Mouse (Mus musculus): ENCODE data around the gene Sfxn1. TPM values are rescaled to one million over a fixed set of nuclear protein-coding genes. Genes with fewer than 3 reads are reported as not detected.

Sfxn1 gene
- polyA plus RNA-seq, 1 experiment from 2014 or later, result 86.6 TPM

DNA sequence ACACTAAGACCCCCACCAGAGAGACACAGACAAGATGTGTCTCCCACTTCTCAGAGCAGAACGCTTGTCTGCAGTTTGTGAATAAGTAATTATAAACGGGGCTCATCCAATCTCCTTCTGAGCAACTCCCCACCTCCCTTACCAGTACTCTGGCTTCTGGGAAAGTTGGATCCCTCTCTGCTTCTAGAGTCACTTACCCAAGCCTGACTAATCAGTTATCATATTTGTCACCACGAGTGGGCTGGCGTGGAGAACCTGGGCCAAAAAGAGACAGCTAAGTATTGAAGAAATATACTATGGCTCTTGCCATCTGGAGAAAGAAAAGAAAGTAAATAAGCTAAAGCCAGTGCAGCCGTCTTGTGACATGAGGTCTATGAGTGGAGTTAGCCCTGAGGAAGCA is 73.0 kb downstream of the Sfxn1 start:
- H3K27ac ChIP-seq (ENCODE audit: low read length), result no peak overlapping the region
- ATAC-seq, result no peak
- H3K27me3 ChIP-seq (replicated peaks; ENCODE audit: control insufficient read depth, insufficient read depth, low read length), result no peaks in the 10 kb centered on the region
- H3K4me2 ChIP-seq (ENCODE audit: low read length), result no peak overlapping the region
- no peaks in the 10 kb centered on the region for H3K36me3 ChIP-seq (ENCODE audit: control insufficient read depth, insufficient read depth)
- H3K9ac ChIP-seq (replicated peaks; ENCODE audit: low read depth, low read length), result no peak overlapping the region
- peaks cover 4% of the 10 kb centered on the region; the same call in 1 of the 2 replicates for H3K4me1 ChIP-seq (replicated peaks; ENCODE audit: control insufficient read depth, insufficient read depth, low read length)
- WGBS, result 72% methylated on average over 5 of the region's 5 CpGs
- 0 out of 2 replicates have a peak, but pooled peaks cover 2% of the 10 kb centered on the region for H3K9me3 ChIP-seq (ENCODE audit: control insufficient read depth, low read length)
- H3K4me3 ChIP-seq (replicated peaks; ENCODE audit: low read length), result no peak overlapping the region

DNA sequence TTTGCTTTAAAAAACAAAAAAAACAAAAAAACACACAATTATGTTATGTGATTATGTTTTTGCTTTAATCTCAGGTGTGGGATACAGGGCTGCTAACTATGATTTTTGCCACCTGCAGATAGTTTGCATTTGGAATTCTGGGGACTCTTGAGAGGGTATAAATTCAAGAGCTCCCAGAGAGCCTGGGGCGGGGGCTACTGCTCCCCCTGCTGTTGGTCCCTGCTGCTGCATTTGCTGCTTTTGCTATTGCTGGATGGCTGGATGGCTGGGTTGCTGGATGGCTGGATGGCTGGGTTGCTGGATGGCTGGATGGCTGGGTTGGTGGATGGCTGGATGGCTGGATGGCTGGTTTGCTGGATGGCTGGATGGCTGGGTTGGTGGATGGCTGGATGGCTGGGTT is 75.7 kb downstream of the Sfxn1 start:
- Histone ChIP-seq H3K4me3 (replicated peaks; ENCODE audit: low read length) (no peak overlapping the region), H3K27me3 (replicated peaks; ENCODE audit: control insufficient read depth, insufficient read depth, low read length) (no peaks in the 10 kb centered on the region), H3K9me3 (ENCODE audit: control insufficient read depth, low read length) (0 out of 2 replicates have a peak, but pooled peaks cover 2% of the 10 kb centered on the region), H3K27ac (ENCODE audit: low read length) (no peak overlapping the region), H3K36me3 (ENCODE audit: control insufficient read depth, insufficient read depth) (no peaks in the 10 kb centered on the region), H3K4me1 (replicated peaks; ENCODE audit: control insufficient read depth, insufficient read depth, low read length) (peaks cover 4% of the 10 kb centered on the region; the same call in 1 of the 2 replicates), H3K9ac (replicated peaks; ENCODE audit: low read depth, low read length) (no peak overlapping the region), H3K4me2 (ENCODE audit: low read length) (no peak overlapping the region)
- ATAC-seq, result no peak
- 68% methylated on average over 1 of the region's 1 CpGs for WGBS

DNA sequence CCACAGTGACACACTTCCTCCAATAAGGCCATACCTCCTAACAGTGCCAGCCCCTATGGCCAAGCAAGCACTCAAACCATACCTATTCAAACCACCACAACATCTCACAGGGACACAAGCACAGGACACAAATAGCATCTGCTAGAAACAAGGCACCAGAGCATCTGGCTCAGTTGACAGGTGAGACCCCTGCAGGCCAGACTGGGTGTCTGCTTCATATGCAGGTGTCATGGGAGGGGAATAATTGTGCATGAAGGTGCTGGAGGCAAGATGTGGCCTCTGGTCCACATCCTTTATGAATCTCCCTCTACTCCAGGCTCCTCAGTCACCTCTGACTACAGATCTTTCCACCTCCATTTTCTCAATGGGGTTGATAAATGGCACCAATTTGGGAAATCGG is 80.8 kb downstream of the Sfxn1 start:
- H3K4me1 ChIP-seq (replicated peaks; ENCODE audit: control insufficient read depth, insufficient read depth, low read length), result no peaks in the 10 kb centered on the region
- no peak overlapping the region for H3K4me3 ChIP-seq (replicated peaks; ENCODE audit: low read length)
- H3K9me3 ChIP-seq (ENCODE audit: control insufficient read depth, low read length), result no peaks in the 10 kb centered on the region
- no peaks in the 10 kb centered on the region for H3K27me3 ChIP-seq (replicated peaks; ENCODE audit: control insufficient read depth, insufficient read depth, low read length)
- H3K36me3 ChIP-seq (ENCODE audit: control insufficient read depth, insufficient read depth), result no peaks in the 10 kb centered on the region
- no peak overlapping the region for H3K27ac ChIP-seq (ENCODE audit: low read length)
- no peak for ATAC-seq
- no peak overlapping the region for H3K4me2 ChIP-seq (ENCODE audit: low read length)
- H3K9ac ChIP-seq (replicated peaks; ENCODE audit: low read depth, low read length), result no peak overlapping the region
- 93% methylated on average over 1 of the region's 1 CpGs for WGBS

DNA sequence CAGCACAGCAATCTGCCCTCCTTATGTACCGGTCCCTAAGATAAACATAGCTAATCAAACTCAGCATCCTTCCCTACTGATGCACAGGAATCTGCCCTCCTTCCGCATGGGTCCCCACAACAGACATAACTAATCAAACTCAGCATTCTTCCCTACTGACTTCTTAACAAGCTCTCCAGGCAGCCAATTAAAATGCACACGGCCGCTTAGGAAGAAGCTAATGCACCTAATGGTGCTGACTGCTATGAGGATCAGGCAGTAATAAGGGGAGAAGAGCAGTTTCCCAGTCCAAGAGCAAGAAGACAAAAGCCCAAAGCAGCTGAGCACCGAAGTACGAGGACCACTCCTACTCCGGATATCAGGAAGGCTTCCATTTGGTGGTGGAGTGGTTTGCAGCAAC is 81.2 kb downstream of the Sfxn1 start:
- no peaks in the 10 kb centered on the region for H3K4me1 ChIP-seq (replicated peaks; ENCODE audit: control insufficient read depth, insufficient read depth, low read length)
- no peak for ATAC-seq
- no peaks in the 10 kb centered on the region for H3K27me3 ChIP-seq (replicated peaks; ENCODE audit: control insufficient read depth, insufficient read depth, low read length)
- no peak overlapping the region for H3K9ac ChIP-seq (replicated peaks; ENCODE audit: low read depth, low read length)
- H3K27ac ChIP-seq (ENCODE audit: low read length), result no peak overlapping the region
- H3K36me3 ChIP-seq (ENCODE audit: control insufficient read depth, insufficient read depth), result no peaks in the 10 kb centered on the region
- H3K4me3 ChIP-seq (replicated peaks; ENCODE audit: low read length), result no peak overlapping the region
- H3K4me2 ChIP-seq (ENCODE audit: low read length), result no peak overlapping the region
- H3K9me3 ChIP-seq (ENCODE audit: control insufficient read depth, low read length), result no peaks in the 10 kb centered on the region
- WGBS, result 37% methylated on average over 7 of the region's 7 CpGs

DNA sequence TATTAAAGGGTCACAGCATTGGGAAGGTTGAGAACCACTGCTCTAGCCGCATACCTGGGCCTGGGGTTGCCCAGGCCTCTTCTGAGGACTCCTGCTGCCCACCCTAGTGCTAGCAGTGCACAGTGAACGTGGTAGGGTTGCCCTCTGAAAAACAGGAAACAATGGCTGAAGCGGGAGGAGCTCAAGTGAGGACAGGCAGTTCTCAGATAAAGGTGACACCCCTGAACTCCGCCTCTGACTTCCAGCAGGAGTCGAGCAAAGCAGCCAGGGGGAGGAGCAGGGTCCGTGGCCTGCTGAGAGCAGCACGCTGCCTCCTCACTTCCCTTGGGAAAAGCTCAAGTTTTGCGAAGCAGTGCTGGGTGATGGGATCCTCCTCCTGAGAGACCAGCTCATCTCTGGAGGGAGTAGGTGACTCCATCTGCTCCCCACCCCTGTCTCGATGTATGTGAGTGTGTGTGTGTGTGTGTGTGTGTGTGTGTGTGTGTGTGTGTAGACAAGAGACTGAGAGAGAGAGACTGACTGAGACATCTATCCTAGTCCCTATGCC is 82.1 kb downstream of the Sfxn1 start:
- H3K36me3 ChIP-seq (ENCODE audit: control insufficient read depth, insufficient read depth), result no peaks in the 10 kb centered on the region
- no peak for ATAC-seq
- WGBS, result 25% methylated on average over 9 of the region's 9 CpGs

DNA sequence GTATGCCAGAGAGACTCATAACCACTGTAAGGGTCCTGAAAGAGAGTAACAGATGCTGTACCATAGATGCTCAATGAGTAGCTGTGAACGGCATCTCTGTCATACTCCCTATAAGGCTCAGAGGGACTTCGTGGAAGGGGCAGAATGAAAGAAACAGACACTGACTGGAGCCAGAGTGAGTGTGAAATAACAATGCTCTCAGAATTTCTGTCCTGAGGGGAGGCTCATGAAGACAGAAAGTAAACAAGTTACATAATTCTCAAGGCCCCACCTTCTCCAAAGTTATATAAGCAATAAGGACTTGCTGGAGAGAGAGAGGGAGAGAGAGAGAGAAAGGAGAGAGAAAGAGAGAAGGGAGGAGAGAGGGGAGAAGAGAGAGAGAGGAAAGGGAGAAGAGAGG is 84.2 kb downstream of the Sfxn1 start:
- WGBS, result 88% methylated on average over 2 of the region's 2 CpGs
- no peak overlapping the region for H3K4me2 ChIP-seq (ENCODE audit: low read length)
- no peaks in the 10 kb centered on the region for H3K27me3 ChIP-seq (replicated peaks; ENCODE audit: control insufficient read depth, insufficient read depth, low read length)
- ATAC-seq, result no peak
- no peak overlapping the region for H3K9ac ChIP-seq (replicated peaks; ENCODE audit: low read depth, low read length)
- no peak overlapping the region for H3K4me3 ChIP-seq (replicated peaks; ENCODE audit: low read length)
- no peaks in the 10 kb centered on the region for H3K36me3 ChIP-seq (ENCODE audit: control insufficient read depth, insufficient read depth)
- no peaks in the 10 kb centered on the region for H3K9me3 ChIP-seq (ENCODE audit: control insufficient read depth, low read length)
- H3K4me1 ChIP-seq (replicated peaks; ENCODE audit: control insufficient read depth, insufficient read depth, low read length), result peaks cover 8% of the 10 kb centered on the region
- no peak overlapping the region for H3K27ac ChIP-seq (ENCODE audit: low read length)

More for the DNA sequence above, 82.1 kb downstream of the Sfxn1 start:
- no peaks in the 10 kb centered on the region for H3K27me3 ChIP-seq (replicated peaks; ENCODE audit: control insufficient read depth, insufficient read depth, low read length)
- peaks cover 2% of the 10 kb centered on the region; the same call in 1 of the 2 replicates for H3K4me1 ChIP-seq (replicated peaks; ENCODE audit: control insufficient read depth, insufficient read depth, low read length)
- H3K9ac ChIP-seq (replicated peaks; ENCODE audit: low read depth, low read length), result no peak overlapping the region
- H3K4me3 ChIP-seq (replicated peaks; ENCODE audit: low read length), result no peak overlapping the region
- no peak overlapping the region for H3K4me2 ChIP-seq (ENCODE audit: low read length)
- no peak overlapping the region for H3K27ac ChIP-seq (ENCODE audit: low read length)
- no peaks in the 10 kb centered on the region for H3K9me3 ChIP-seq (ENCODE audit: control insufficient read depth, low read length)

Other genes starting within 250 kb of the Sfxn1 start
- 15.0 and 16.8 TPM in 2 replicates for gene Drd1, start 16.2 kb upstream of the Sfxn1 start, polyA plus RNA-seq (2015; fragmentation: Nextera tagmentation; extraction: Ambion mirVana)
- gene Hrh2, start 120.3 kb downstream of the Sfxn1 start, polyA plus RNA-seq (2015; fragmentation: Nextera tagmentation; extraction: Ambion mirVana), result 0.73 and 0.77 TPM in 2 replicates

Data from forebrain, embryonic 16.5 days (tissue).